Mouse (Mus musculus) bone marrow, adult 2 months (tissue): Measurements from ENCODE around the gene Fam168a.

Experiments used
- CTCF ChIP-seq: fragments of 200-500 bp; IDR thresholded peaks from 2 replicates; pipeline ENCODE4 v1.5.1; 2011; ENCODE audit warnings: low read length, control low read depth; ENCODE audit not compliant: control insufficient read depth, insufficient read depth
- POLR2A ChIP-seq: fragments of 200-500 bp; IDR thresholded peaks from 2 replicates; pipeline ENCODE4 v1.6.1; 2011; ENCODE audit warnings: low read depth, mild to moderate bottlenecking, control low read depth, low read length, borderline replicate concordance; ENCODE audit not compliant: control insufficient read depth

GRCm38 (mm10) chr7:100876771-100877170 is 170.3 kb downstream of the Fam168a start:
- TF ChIP-seq CTCF, result no peak
- TF ChIP-seq POLR2A, result no peak
